Mouse (Mus musculus): ENCODE results near the gene Spaca9. TPM values are rescaled to one million over a fixed set of nuclear protein-coding genes. Genes with fewer than 3 reads are reported as not detected.

Spaca9 gene
- polyA plus RNA-seq (2017; shearing (Covaris generic)), result not detected

GRCm38 (mm10) chr2:28699361-28700335 lies at the start of gene Spaca9, which contains the start of gene Ak8:
TSS of gene Spaca9 (minus strand) at chr2:28699727.
TSS of gene Ak8 (plus strand) at chr2:28700164.

Other genes starting within 250 kb of the Spaca9 start
- gene 1700007K13Rik, start 233.4 kb downstream of the Spaca9 start, polyA plus RNA-seq (2017; shearing (Covaris generic)), result not detected
- 9.2 TPM for gene Mrps2, start 231.7 kb downstream of the Spaca9 start, polyA plus RNA-seq (2017; shearing (Covaris generic))
- gene Gbgt1, start 202.8 kb downstream of the Spaca9 start, polyA plus RNA-seq (2017; shearing (Covaris generic)), result not detected
- not detected for gene Gm10134, start 193.6 kb downstream of the Spaca9 start, polyA plus RNA-seq (2017; shearing (Covaris generic))
- gene Ralgds, start 186.6 kb downstream of the Spaca9 start, polyA plus RNA-seq (2017; shearing (Covaris generic)), result 32.8 TPM
- not detected for gene Cel, start 136.3 kb downstream of the Spaca9 start, polyA plus RNA-seq (2017; shearing (Covaris generic))
- 18.7 TPM for gene Gtf3c5, start 116.0 kb downstream of the Spaca9 start, polyA plus RNA-seq (2017; shearing (Covaris generic))
- gene Gfi1b, start 77.7 kb downstream of the Spaca9 start, polyA plus RNA-seq (2017; shearing (Covaris generic)), result not detected
- gene Tsc1, start 58.5 kb downstream of the Spaca9 start, polyA plus RNA-seq (2017; shearing (Covaris generic)), result 38.9 TPM
- not detected for gene Ak8, start 437 bp upstream of the Spaca9 start, polyA plus RNA-seq (2017; shearing (Covaris generic))
- 9.3 TPM for gene Gtf3c4, start 140.6 kb upstream of the Spaca9 start, polyA plus RNA-seq (2017; shearing (Covaris generic))
- 18.1 TPM for gene Ddx31, start 140.7 kb upstream of the Spaca9 start, polyA plus RNA-seq (2017; shearing (Covaris generic))
- gene Barhl1, start 216.9 kb upstream of the Spaca9 start, polyA plus RNA-seq (2017; shearing (Covaris generic)), result not detected

Data from effector memory CD4-positive, alpha-beta T cell, adult 5 months (primary cell).